Mouse (Mus musculus) erythroblast, adult 5-6 weeks (primary cell): ENCODE measurements around the gene Aspa. TPM values are rescaled to one million over a fixed set of nuclear protein-coding genes. Genes with fewer than 3 reads are reported as not detected.

ENCODE experiments used
- ATAC-seq: replicated peaks from 2 replicates; pipeline ENCODE4 v1.8.0; 2016; ENCODE audit warnings: moderate number of reproducible peaks, mild to moderate bottlenecking, moderate TSS enrichment, inconsistent platforms; ENCODE audit not compliant: poor library complexity, low FRiP score, severe bottlenecking
- total RNA-seq, 2 experiments: library from RNA; stranded (forward) in 1 of 2; stranded (reverse) in 1 of 2; fragments of 150-400 nt in 1 of 2; fragments of 200-764, 138-1000 nt in 1 of 2; gene quantifications; 2 replicates each; pipeline versions ENCODE4 v1.2.3 to v1.2.4; 2015 to 2017; ENCODE audit warnings: low replicate concordance in 2 of 2

The Aspa gene
- total RNA-seq, 2 experiments from 2014 or later: 1.3 TPM; not detected in 1

GRCm38 (mm10) chr11:73260457-73260856 lies 68.9 kb downstream of the Aspa start:
- ATAC-seq: no peak

- no peak for ATAC-seq
Observed at GRCm38 (mm10) chr11:73258664-73259063, 70.7 kb downstream of the Aspa start.

- ATAC-seq: no peak
Observed at GRCm38 (mm10) chr11:73257362-73257945, 71.9 kb downstream of the Aspa start.

Other genes with a start within 250 kb of the Aspa start
- gene Itgae, start 239.0 kb downstream of the Aspa start, total RNA-seq (2015; ENCODE audit: low replicate concordance): not detected in 2 replicates
- 0.14 TPM in 1 of 2 replicates, not detected in the other for gene Itgae, start 239.0 kb downstream of the Aspa start, total RNA-seq (2017; ENCODE audit: low replicate concordance)
- gene Haspin, start 191.3 kb downstream of the Aspa start, total RNA-seq (2015; ENCODE audit: low replicate concordance): 7.9 and 12.7 TPM in 2 replicates
- 13.1 and 16.7 TPM in 2 replicates for gene Haspin, start 191.3 kb downstream of the Aspa start, total RNA-seq (2017; ENCODE audit: low replicate concordance)
- not detected in 2 replicates for gene P2rx5, start 169.2 kb downstream of the Aspa start, total RNA-seq (2015; ENCODE audit: low replicate concordance)
- not detected in 2 replicates for gene P2rx5, start 169.2 kb downstream of the Aspa start, total RNA-seq (2017; ENCODE audit: low replicate concordance)
- 12.5 and 25.2 TPM in 2 replicates for gene Emc6, start 152.6 kb downstream of the Aspa start, total RNA-seq (2015; ENCODE audit: low replicate concordance)
- gene Emc6, start 152.6 kb downstream of the Aspa start, total RNA-seq (2017; ENCODE audit: low replicate concordance): 3.3 and 6.0 TPM in 2 replicates
- gene Tax1bp3, start 152.5 kb downstream of the Aspa start, total RNA-seq (2015; ENCODE audit: low replicate concordance): 3.1 and 4.4 TPM in 2 replicates
- gene Tax1bp3, start 152.5 kb downstream of the Aspa start, total RNA-seq (2017; ENCODE audit: low replicate concordance): 2.5 and 4.0 TPM in 2 replicates
- gene Ctns, start 130.6 kb downstream of the Aspa start, total RNA-seq (2015; ENCODE audit: low replicate concordance): 2.3 and 6.0 TPM in 2 replicates
- gene Ctns, start 130.6 kb downstream of the Aspa start, total RNA-seq (2017; ENCODE audit: low replicate concordance): 3.5 and 6.0 TPM in 2 replicates
- 2.1 TPM in 1 of 2 replicates, not detected in the other for gene Shpk, start 130.1 kb downstream of the Aspa start, total RNA-seq (2015; ENCODE audit: low replicate concordance)
- gene Shpk, start 130.1 kb downstream of the Aspa start, total RNA-seq (2017; ENCODE audit: low replicate concordance): 1.5 and 2.4 TPM in 2 replicates
- not detected in 2 replicates for gene Trpv1, start 95.3 kb downstream of the Aspa start, total RNA-seq (2015; ENCODE audit: low replicate concordance)
- not detected in 2 replicates for gene Trpv1, start 95.3 kb downstream of the Aspa start, total RNA-seq (2017; ENCODE audit: low replicate concordance)
- gene Trpv3, start 62.2 kb downstream of the Aspa start, total RNA-seq (2015; ENCODE audit: low replicate concordance): not detected in 2 replicates
- gene Trpv3, start 62.2 kb downstream of the Aspa start, total RNA-seq (2017; ENCODE audit: low replicate concordance): not detected in 2 replicates
- not detected in 2 replicates for gene Gm49340, start 145 bp upstream of the Aspa start, total RNA-seq (2015; ENCODE audit: low replicate concordance)
- gene Gm49340, start 145 bp upstream of the Aspa start, total RNA-seq (2017; ENCODE audit: low replicate concordance): not detected in 2 replicates
- gene Spata22, start 145 bp upstream of the Aspa start, total RNA-seq (2015; ENCODE audit: low replicate concordance): not detected in 2 replicates
- gene Spata22, start 145 bp upstream of the Aspa start, total RNA-seq (2017; ENCODE audit: low replicate concordance): not detected in 2 replicates
- gene Olfr20, start 21.2 kb upstream of the Aspa start, total RNA-seq (2015; ENCODE audit: low replicate concordance): not detected in 2 replicates
- not detected in 2 replicates for gene Olfr20, start 21.2 kb upstream of the Aspa start, total RNA-seq (2017; ENCODE audit: low replicate concordance)
- gene Olfr376, start 41.6 kb upstream of the Aspa start, total RNA-seq (2015; ENCODE audit: low replicate concordance): not detected in 2 replicates
- gene Olfr376, start 41.6 kb upstream of the Aspa start, total RNA-seq (2017; ENCODE audit: low replicate concordance): not detected in 2 replicates
- gene Olfr1, start 70.0 kb upstream of the Aspa start, total RNA-seq (2015; ENCODE audit: low replicate concordance): not detected in 2 replicates
- gene Olfr1, start 70.0 kb upstream of the Aspa start, total RNA-seq (2017; ENCODE audit: low replicate concordance): not detected in 2 replicates
- gene Olfr378, start 98.9 kb upstream of the Aspa start, total RNA-seq (2015; ENCODE audit: low replicate concordance): not detected in 2 replicates
- gene Olfr378, start 98.9 kb upstream of the Aspa start, total RNA-seq (2017; ENCODE audit: low replicate concordance): not detected in 2 replicates
- not detected in 2 replicates for gene Olfr380, start 127.9 kb upstream of the Aspa start, total RNA-seq (2015; ENCODE audit: low replicate concordance)
- not detected in 2 replicates for gene Olfr380, start 127.9 kb upstream of the Aspa start, total RNA-seq (2017; ENCODE audit: low replicate concordance)
- not detected in 2 replicates for gene Olfr381, start 162.0 kb upstream of the Aspa start, total RNA-seq (2015; ENCODE audit: low replicate concordance)
- gene Olfr381, start 162.0 kb upstream of the Aspa start, total RNA-seq (2017; ENCODE audit: low replicate concordance): not detected in 2 replicates
- not detected in 2 replicates for gene Olfr382, start 187.6 kb upstream of the Aspa start, total RNA-seq (2015; ENCODE audit: low replicate concordance)
- not detected in 2 replicates for gene Olfr382, start 187.6 kb upstream of the Aspa start, total RNA-seq (2017; ENCODE audit: low replicate concordance)